Mouse (Mus musculus): ENCODE measurements around the gene Trim30b.

Trim30b gene

GRCm38 (mm10) chr7:104369736-104370414 is at the start of gene Trim30b:
Gene Trim30b (minus strand): TSS chr7:104369884.
- WGBS: 73% methylated on average over 1 of the region's 1 CpGs

GRCm38 (mm10) chr7:104404460-104404950 is 34.8 kb upstream of the Trim30b start:
- 80% methylated on average over 3 of the region's 3 CpGs for WGBS

GRCm38 (mm10) chr7:104400698-104401097 is 31.0 kb upstream of the Trim30b start, which contains the start of gene Trim30c:
Gene Trim30c (minus strand): TSS chr7:104400837.
- WGBS: 85% methylated on average over 1 of the region's 1 CpGs

GRCm38 (mm10) chr7:104398492-104398891 is 28.8 kb upstream of the Trim30b start:
- whole genome bisulfite sequencing: 48% methylated on average over 1 of the region's 1 CpGs

- WGBS: 89% methylated on average over 2 of the region's 2 CpGs
Observed at GRCm38 (mm10) chr7:104353600-104353967, 16.1 kb downstream of the Trim30b start.

- 10% methylated on average over 14 of the region's 14 CpGs for WGBS
Observed at GRCm38 (mm10) chr7:104352717-104353599, 16.7 kb downstream of the Trim30b start, which contains the start of gene Trim12c. Gene Trim12c (minus strand): TSS chr7:104353362.

- WGBS: 93% methylated on average over 4 of the region's 4 CpGs
Observed at GRCm38 (mm10) chr7:104348043-104348442, 21.6 kb downstream of the Trim30b start.

GRCm38 (mm10) chr7:104340744-104341143 is 28.9 kb downstream of the Trim30b start:
- WGBS: 92% methylated on average over 2 of the region's 4 CpGs

GRCm38 (mm10) chr7:104335547-104335946 is 34.1 kb downstream of the Trim30b start:
- 89% methylated on average over 3 of the region's 3 CpGs for WGBS

- 97% methylated on average over 2 of the region's 2 CpGs for WGBS
Observed at GRCm38 (mm10) chr7:104329171-104329570, 40.5 kb downstream of the Trim30b start, which contains the start of gene Trim34b. Gene Trim34b (plus strand): TSS chr7:104329471.

GRCm38 (mm10) chr7:104322028-104322427 is 47.7 kb downstream of the Trim30b start:
- 76% methylated on average over 9 of the region's 9 CpGs for WGBS

- 30% methylated on average over 4 of the region's 4 CpGs for WGBS
Observed at GRCm38 (mm10) chr7:104315369-104316080, 54.2 kb downstream of the Trim30b start, which contains the start of gene Trim12a. Gene Trim12a (minus strand): TSS chr7:104315466.

GRCm38 (mm10) chr7:104314796-104315353 is 54.8 kb downstream of the Trim30b start:
- 13% methylated on average over 15 of the region's 15 CpGs for WGBS
